13 mouse cellular contexts compared by ENCODE assay signal in genomic region chr8:91370899-91371298, GRCm38 (mm10). TPM values are rescaled to one million over a fixed set of nuclear protein-coding genes. Genes with fewer than 3 reads are reported as not detected.
A peak's percentile ranks its signal among the peaks of the same experiment; 100 is the strongest.
DNase-seq lines count a peak whose midpoint lies in the region; ATAC-seq and TF ChIP-seq lines count a peak whose summit lies in the region.
"Had no signal": no experiment of that assay in that cellular context is flagged by ENCODE, and none has a peak within 500 bp of the region (broad histone marks: within the 10 kb centered on the region; RNA-seq: fewer than 3 reads in every experiment).

No protein-coding gene starts in this region.

- peak overlapping the region; percentile 3; the same call in 1 of the 2 replicates for H3K27ac ChIP-seq in heart, embryonic 10.5 days
- H3K27ac ChIP-seq in liver, adult 2 months (replicated peaks; ENCODE audit: insufficient read depth, low read depth, low read length) = peak overlapping the region; percentile 32; the same call in 1 of the 2 replicates
- 0 out of 2 replicates have a peak overlapping the region, but pooled peaks have one; percentile 7 for H3K27ac ChIP-seq in heart, postnatal 0 days (ENCODE audit: low read depth)

- H3K4me1 ChIP-seq in heart, embryonic 10.5 days = peaks cover 57% of the 10 kb centered on the region
- H3K4me1 ChIP-seq in liver, adult 2 months (ENCODE audit: control insufficient read depth, insufficient read depth, low read length) = peaks cover 10% of the 10 kb centered on the region
- H3K4me1 ChIP-seq in heart, postnatal 0 days (ENCODE audit: control insufficient read depth, insufficient read depth) = peaks cover 35% of the 10 kb centered on the region

- H3K4me2 ChIP-seq in heart, postnatal 0 days (ENCODE audit: low read depth, low read length) = 0 out of 2 replicates have a peak overlapping the region, but pooled peaks have one; percentile 22

- H3K36me3 ChIP-seq in heart, embryonic 10.5 days = 0 out of 2 replicates have a peak, but pooled peaks cover 5% of the 10 kb centered on the region
- H3K36me3 ChIP-seq in liver, adult 2 months (ENCODE audit: control insufficient read depth, insufficient read depth, low read length) = no peaks in the 10 kb centered on the region
- H3K36me3 ChIP-seq in heart, postnatal 0 days (replicated peaks; ENCODE audit: control insufficient read depth, insufficient read depth, low read length) = no peaks in the 10 kb centered on the region

- TF ChIP-seq CTCF in liver, adult 2 months (IDR thresholded peaks at IDR 0.05; ENCODE audit: low read depth, low read length) = no peak
- TF ChIP-seq CTCF in heart, postnatal 0 days (IDR thresholded peaks at IDR 0.05; ENCODE audit: low read depth) = no peak

- ATAC-seq in heart, postnatal 0 days (ENCODE audit: insufficient read depth, low read depth) = peak; percentile 28; the same call in 1 of the 2 replicates
- 0 out of 2 replicates have a peak, but pooled peaks have one; percentile 11 for ATAC-seq in megakaryocyte-erythroid progenitor cell, adult 5-6 weeks (replicated peaks; ENCODE audit: low FRiP score, low TSS enrichment, poor library complexity, severe bottlenecking)

- H3K4me3 ChIP-seq in heart, embryonic 10.5 days = no peak overlapping the region
- H3K4me3 ChIP-seq in liver, adult 2 months (ENCODE audit: insufficient read depth, low read depth, low read length) = no peak overlapping the region; the same call in 1 of the 2 replicates
- H3K4me3 ChIP-seq in heart, postnatal 0 days (ENCODE audit: low read depth, low read length) = no peak overlapping the region

- H3K9me3 ChIP-seq in heart, embryonic 10.5 days = no peaks in the 10 kb centered on the region
- H3K9me3 ChIP-seq in heart, postnatal 0 days (replicated peaks; ENCODE audit: control insufficient read depth, low read length) = no peaks in the 10 kb centered on the region

- no peak overlapping the region for H3K9ac ChIP-seq in liver, adult 2 months (ENCODE audit: low read depth, low read length)
- no peak overlapping the region for H3K9ac ChIP-seq in heart, postnatal 0 days (replicated peaks; ENCODE audit: low read depth, low read length)

- H3K79me2 ChIP-seq in liver, adult 2 months (ENCODE audit: control insufficient read depth, insufficient read depth, low read length) = peaks cover 13% of the 10 kb centered on the region

- no peak for TF ChIP-seq EP300 in heart, postnatal 0 days (IDR thresholded peaks at IDR 0.05; ENCODE audit: low read depth)

- no peaks in the 10 kb centered on the region for H3K27me3 ChIP-seq in heart, embryonic 10.5 days (ENCODE audit: insufficient read depth, poor library complexity, severe bottlenecking)
- no peaks in the 10 kb centered on the region for H3K27me3 ChIP-seq in liver, adult 2 months (ENCODE audit: control insufficient read depth, insufficient read depth, low read length)
- no peaks in the 10 kb centered on the region for H3K27me3 ChIP-seq in heart, postnatal 0 days (ENCODE audit: control insufficient read depth, insufficient read depth, low read length)

- peak; percentile 51 for DNase-seq in heart, embryonic 10.5 days (ENCODE audit: low spot score)
- no peak for DNase-seq in heart, postnatal 14 days
- no peak for DNase-seq in liver, adult 2 months (ENCODE audit: extremely low read depth, low read depth, low spot score)
- DNase-seq in liver = no peak
- no peak for DNase-seq in heart, postnatal 0 days (ENCODE audit: low spot score)
- DNase-seq in cerebellum, postnatal 10 days = no peak
- DNase-seq in gastrocnemius, adult 18-20 months (ENCODE audit: low spot score) = no peak
- DNase-seq: adrenal gland, postnatal 36 days; cerebellum, adult 9-10 months; gastrocnemius, postnatal 14 days; kidney, adult 18-20 months; thymus, postnatal 14 days had no signal

- WGBS in heart, embryonic 10.5 days = 55% methylated on average over 12 of the region's 12 CpGs
- WGBS in liver, adult 2 months = 53% methylated on average over 12 of the region's 12 CpGs
- WGBS in heart, postnatal 0 days = 46% methylated on average over 12 of the region's 12 CpGs

- intact Hi-C loops in heart, postnatal 14 days (cut with DNase I) = no loop called here

- no peak for TF ChIP-seq POLR2A in liver, adult 2 months (IDR thresholded peaks at IDR 0.05; ENCODE audit: extremely low read depth, insufficient read depth, low read length)

RNA-seq across cellular contexts. Expression of gene Fto, which starts 57.6 kb away (rescaled TPM):
- polyA plus RNA-seq in heart, embryonic 10.5 days (2016; fragmentation: Nextera tagmentation; extraction: Ambion mirVana) = 81.7 and 83.2 TPM in 2 replicates
- total RNA-seq in heart, postnatal 14 days (2021) = 10 to 100 TPM; 68.6 to 70.4 TPM
- total RNA-seq in liver, adult 2 months (2014; rRNA removed) = 14.1 and 16.0 TPM in 2 replicates
- polyA plus RNA-seq in liver, adult 2 months (2012; rRNA removed) = 14.4 and 15.6 TPM in 2 replicates
- 43.9 and 50.6 TPM in 2 replicates for total RNA-seq in heart, postnatal 0 days (2014; rRNA removed; ENCODE audit: low replicate concordance)
- 39.3 and 41.1 TPM in 2 replicates for polyA plus RNA-seq in heart, postnatal 0 days (2015; fragmentation: Nextera tagmentation; extraction: Ambion mirVana)
- 52.5 and 53.8 TPM in 2 replicates for total RNA-seq in megakaryocyte-erythroid progenitor cell, adult 5-6 weeks (2014; fragmentation: Nextera tagmentation)
- total RNA-seq in megakaryocyte-erythroid progenitor cell, adult 5-6 weeks (2017) = 22.2 and 24.6 TPM in 2 replicates
- total RNA-seq in gastrocnemius, adult 18-20 months (2021) = 10 to 100 TPM; 81.2 to 87.6 TPM

RNA-seq across cellular contexts. Expression of gene Rpgrip1l, which starts 57.8 kb away (rescaled TPM):
- polyA plus RNA-seq in heart, embryonic 10.5 days (2016; fragmentation: Nextera tagmentation; extraction: Ambion mirVana) = 9.2 and 9.3 TPM in 2 replicates
- total RNA-seq in heart, postnatal 14 days (2021) = 1 to 10 TPM; 3.2 to 3.6 TPM
- 2.5 and 2.6 TPM in 2 replicates for total RNA-seq in liver, adult 2 months (2014; rRNA removed)
- 0.21 and 0.22 TPM in 2 replicates for polyA plus RNA-seq in liver, adult 2 months (2012; rRNA removed)
- 3.6 and 4.1 TPM in 2 replicates for total RNA-seq in heart, postnatal 0 days (2014; rRNA removed; ENCODE audit: low replicate concordance)
- polyA plus RNA-seq in heart, postnatal 0 days (2015; fragmentation: Nextera tagmentation; extraction: Ambion mirVana) = 4.3 and 4.7 TPM in 2 replicates
- 5.1 and 5.5 TPM in 2 replicates for total RNA-seq in megakaryocyte-erythroid progenitor cell, adult 5-6 weeks (2014; fragmentation: Nextera tagmentation)
- total RNA-seq in megakaryocyte-erythroid progenitor cell, adult 5-6 weeks (2017) = 8.6 and 9.1 TPM in 2 replicates
- total RNA-seq in gastrocnemius, adult 18-20 months (2021) = 1 to 10 TPM; 1.8 to 4.6 TPM
